In the genomic region with DNA sequence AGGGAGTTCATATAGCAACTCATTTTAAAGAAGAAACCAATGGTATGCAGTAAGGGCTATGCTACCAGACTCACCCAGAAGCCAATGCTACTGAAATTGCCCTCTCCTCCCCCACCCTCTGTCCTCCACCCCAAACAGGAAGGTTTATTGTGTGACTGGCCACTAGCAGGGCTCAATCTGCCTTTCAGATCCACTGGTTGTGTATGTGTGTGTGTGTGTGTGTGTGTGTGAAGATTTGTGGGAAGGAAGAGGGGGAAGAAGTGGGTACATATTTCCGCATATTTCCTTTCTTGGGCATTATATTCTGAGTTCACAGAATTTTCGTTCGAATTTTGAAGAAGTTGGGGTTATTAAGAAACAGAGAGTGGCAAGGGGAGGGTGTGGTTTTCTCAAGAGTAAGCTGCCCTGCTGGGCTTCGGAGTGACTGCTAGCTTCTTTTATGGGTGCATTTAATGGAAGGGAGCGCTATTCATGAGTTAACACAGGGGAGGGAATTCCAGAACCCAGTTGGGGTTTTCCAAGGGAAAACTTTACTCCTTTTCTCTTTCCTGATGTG, we compare ENCODE assay signal across 9 mouse cellular contexts.
DNase-seq lines count a peak whose midpoint lies in the region; ATAC-seq lines count a peak whose summit lies in the region.
"Had no signal": no experiment of that assay in that cellular context is flagged by ENCODE, and none has a peak within 500 bp of the region (broad histone marks: within the 10 kb centered on the region; RNA-seq: fewer than 3 reads in every experiment).

No protein-coding gene starts in this region.

- peaks cover 45% of the 10 kb centered on the region for H3K4me1 ChIP-seq in heart, embryonic 13.5 days
- peaks cover 18% of the 10 kb centered on the region for H3K4me1 ChIP-seq in heart, embryonic 11.5 days (ENCODE audit: control insufficient read depth, insufficient read depth, low read length)
- H3K4me1 ChIP-seq in midbrain, embryonic 10.5 days: peaks cover 26% of the 10 kb centered on the region
- H3K4me1 ChIP-seq in midbrain, embryonic 15.5 days: peaks cover 10% of the 10 kb centered on the region
- peaks cover 56% of the 10 kb centered on the region for H3K4me1 ChIP-seq in limb, embryonic 15.5 days
- peaks cover 8% of the 10 kb centered on the region for H3K4me1 ChIP-seq in stomach, embryonic 15.5 days

- DNase-seq in midbrain, embryonic 10.5 days (ENCODE audit: low spot score): no peak
- no peak for DNase-seq in adrenal gland, adult (ENCODE audit: inconsistent age in 2 of 2, low spot score in 1 of 2)
- no peak for DNase-seq in urinary bladder, postnatal 36 days (ENCODE audit: low spot score in 2 of 2)

- H3K36me3 ChIP-seq in heart, embryonic 13.5 days: no peaks in the 10 kb centered on the region
- no peaks in the 10 kb centered on the region for H3K36me3 ChIP-seq in heart, embryonic 11.5 days (ENCODE audit: control insufficient read depth, insufficient read depth, low read length)
- H3K36me3 ChIP-seq in midbrain, embryonic 10.5 days: no peaks in the 10 kb centered on the region
- H3K36me3 ChIP-seq in midbrain, embryonic 15.5 days (replicated peaks): no peaks in the 10 kb centered on the region
- no peaks in the 10 kb centered on the region for H3K36me3 ChIP-seq in limb, embryonic 15.5 days
- no peaks in the 10 kb centered on the region for H3K36me3 ChIP-seq in stomach, embryonic 15.5 days
- H3K36me3 ChIP-seq: forebrain, embryonic 15.5 days had no signal

- no peak overlapping the region for H3K4me2 ChIP-seq in heart, embryonic 13.5 days
- no peak overlapping the region for H3K4me2 ChIP-seq in heart, embryonic 11.5 days
- no peak overlapping the region for H3K4me2 ChIP-seq in midbrain, embryonic 15.5 days
- no peak overlapping the region; the same call in 1 of the 2 replicates for H3K4me2 ChIP-seq in limb, embryonic 15.5 days
- no peak overlapping the region for H3K4me2 ChIP-seq in stomach, embryonic 15.5 days
- H3K4me2 ChIP-seq: forebrain, embryonic 15.5 days had no signal

- WGBS in heart, embryonic 13.5 days: 77% methylated on average over 5 of the region's 5 CpGs
- 73% methylated on average over 5 of the region's 5 CpGs for WGBS in heart, embryonic 11.5 days (ENCODE audit: insufficient replicate concordance)
- WGBS in midbrain, embryonic 10.5 days: 69% methylated on average over 5 of the region's 5 CpGs
- 70% methylated on average over 5 of the region's 5 CpGs for WGBS in midbrain, embryonic 15.5 days
- WGBS in limb, embryonic 15.5 days: 41% methylated on average over 5 of the region's 5 CpGs
- WGBS in stomach, embryonic 15.5 days: 78% methylated on average over 5 of the region's 5 CpGs

- H3K27me3 ChIP-seq in heart, embryonic 13.5 days (replicated peaks): no peaks in the 10 kb centered on the region
- no peaks in the 10 kb centered on the region for H3K27me3 ChIP-seq in heart, embryonic 11.5 days (ENCODE audit: control insufficient read depth, insufficient read depth, low read length)
- H3K27me3 ChIP-seq in midbrain, embryonic 10.5 days (ENCODE audit: low read depth, poor library complexity, severe bottlenecking): peaks cover 5% of the 10 kb centered on the region
- H3K27me3 ChIP-seq in midbrain, embryonic 15.5 days (replicated peaks): no peaks in the 10 kb centered on the region
- H3K27me3 ChIP-seq in limb, embryonic 15.5 days: no peaks in the 10 kb centered on the region
- H3K27me3 ChIP-seq in stomach, embryonic 15.5 days (replicated peaks): no peaks in the 10 kb centered on the region
- H3K27me3 ChIP-seq: forebrain, embryonic 15.5 days had no signal

- no peak for ATAC-seq in heart, embryonic 13.5 days (ENCODE audit: extremely low read depth, insufficient number of reproducible peaks, low FRiP score, low TSS enrichment)
- no peak for ATAC-seq in heart, embryonic 11.5 days (replicated peaks; ENCODE audit: insufficient number of reproducible peaks, low FRiP score, low TSS enrichment)
- no peak for ATAC-seq in midbrain, embryonic 15.5 days (replicated peaks)
- no peak for ATAC-seq in limb, embryonic 15.5 days (ENCODE audit: insufficient number of reproducible peaks, low FRiP score, low TSS enrichment, low read depth)
- ATAC-seq in stomach, embryonic 15.5 days (ENCODE audit: insufficient read depth, low FRiP score, low read depth): no peak
- ATAC-seq: forebrain, embryonic 15.5 days had no signal

- H3K9ac ChIP-seq in heart, embryonic 13.5 days: no peak overlapping the region
- no peak overlapping the region for H3K9ac ChIP-seq in heart, embryonic 11.5 days (ENCODE audit: low read depth, low read length)
- no peak overlapping the region for H3K9ac ChIP-seq in midbrain, embryonic 15.5 days
- no peak overlapping the region for H3K9ac ChIP-seq in limb, embryonic 15.5 days
- H3K9ac ChIP-seq in stomach, embryonic 15.5 days: no peak overlapping the region
- H3K9ac ChIP-seq: forebrain, embryonic 15.5 days had no signal

- H3K9me3 ChIP-seq in heart, embryonic 13.5 days: no peaks in the 10 kb centered on the region
- H3K9me3 ChIP-seq in heart, embryonic 11.5 days (replicated peaks; ENCODE audit: control insufficient read depth, low read length): no peaks in the 10 kb centered on the region
- H3K9me3 ChIP-seq in midbrain, embryonic 10.5 days (replicated peaks): no peaks in the 10 kb centered on the region
- no peaks in the 10 kb centered on the region for H3K9me3 ChIP-seq in midbrain, embryonic 15.5 days
- no peaks in the 10 kb centered on the region for H3K9me3 ChIP-seq in limb, embryonic 15.5 days
- no peaks in the 10 kb centered on the region for H3K9me3 ChIP-seq in stomach, embryonic 15.5 days
- H3K9me3 ChIP-seq: forebrain, embryonic 15.5 days had no signal

- H3K4me3 ChIP-seq in heart, embryonic 13.5 days: no peak overlapping the region
- no peak overlapping the region for H3K4me3 ChIP-seq in heart, embryonic 11.5 days (ENCODE audit: low read depth, low read length)
- H3K4me3 ChIP-seq in midbrain, embryonic 10.5 days: no peak overlapping the region
- H3K4me3 ChIP-seq in midbrain, embryonic 15.5 days: no peak overlapping the region
- H3K4me3 ChIP-seq in limb, embryonic 15.5 days: no peak overlapping the region
- no peak overlapping the region for H3K4me3 ChIP-seq in stomach, embryonic 15.5 days (replicated peaks)
- H3K4me3 ChIP-seq: forebrain, embryonic 15.5 days had no signal

- peak overlapping the region; percentile 91 for H3K27ac ChIP-seq in heart, embryonic 13.5 days (replicated peaks)
- H3K27ac ChIP-seq in heart, embryonic 11.5 days (ENCODE audit: low read depth, low read length): no peak overlapping the region
- peak overlapping the region; percentile 61; the same call in 1 of the 2 replicates for H3K27ac ChIP-seq in midbrain, embryonic 10.5 days (replicated peaks)
- no peak overlapping the region for H3K27ac ChIP-seq in midbrain, embryonic 15.5 days
- H3K27ac ChIP-seq in limb, embryonic 15.5 days: peak overlapping the region; percentile 91
- peak overlapping the region; percentile 64 for H3K27ac ChIP-seq in stomach, embryonic 15.5 days
- H3K27ac ChIP-seq: forebrain, embryonic 15.5 days had no signal

Comparison
In these comparisons a context has a peak if more than half of its experiments do, and no peak if none do; other contexts are left out.
1. H3K27ac ChIP-seq: peak in heart, embryonic 13.5 days (single experiment), midbrain, embryonic 10.5 days (single experiment), limb, embryonic 15.5 days (single experiment) and stomach, embryonic 15.5 days (single experiment); none in heart, embryonic 11.5 days (single experiment) and midbrain, embryonic 15.5 days (single experiment).